Mouse (Mus musculus): ENCODE results near the gene Unc93b1. TPM values are rescaled to one million over a fixed set of nuclear protein-coding genes. Genes with fewer than 3 reads are reported as not detected.

Gene Unc93b1
- polyA plus RNA-seq, 1 experiment from 2014 or later = 40.0 TPM

- Histone ChIP-seq H3K4me3 (ENCODE audit: low read depth, low read length) (no peak overlapping the region), H3K9ac (replicated peaks; ENCODE audit: low read depth) (no peak overlapping the region), H3K36me3 (ENCODE audit: insufficient read depth, low read length) (no peaks in the 10 kb centered on the region), H3K4me1 (ENCODE audit: insufficient read depth, low read depth, low read length) (peaks cover 11% of the 10 kb centered on the region; the same call in 1 of the 2 replicates), H3K4me2 (replicated peaks; ENCODE audit: low read depth, low read length) (no peak overlapping the region), H3K27ac (ENCODE audit: low read length) (no peak overlapping the region), H3K27me3 (replicated peaks; ENCODE audit: insufficient read depth, low read length) (no peaks in the 10 kb centered on the region), H3K9me3 (ENCODE audit: low read length) (no peaks in the 10 kb centered on the region)
- TF ChIP-seq EP300 (IDR thresholded peaks at IDR 0.05) (no peak), CTCF (IDR thresholded peaks at IDR 0.05) (no peak)
- ATAC-seq = no peak
- DNase-seq (ENCODE audit: low spot score) = no peak
- WGBS = 87% methylated on average over 3 of the region's 3 CpGs
These were observed 57.0 kb downstream of the Unc93b1 start for GRCm38 (mm10) chr19:3991966-3992365.

DNA sequence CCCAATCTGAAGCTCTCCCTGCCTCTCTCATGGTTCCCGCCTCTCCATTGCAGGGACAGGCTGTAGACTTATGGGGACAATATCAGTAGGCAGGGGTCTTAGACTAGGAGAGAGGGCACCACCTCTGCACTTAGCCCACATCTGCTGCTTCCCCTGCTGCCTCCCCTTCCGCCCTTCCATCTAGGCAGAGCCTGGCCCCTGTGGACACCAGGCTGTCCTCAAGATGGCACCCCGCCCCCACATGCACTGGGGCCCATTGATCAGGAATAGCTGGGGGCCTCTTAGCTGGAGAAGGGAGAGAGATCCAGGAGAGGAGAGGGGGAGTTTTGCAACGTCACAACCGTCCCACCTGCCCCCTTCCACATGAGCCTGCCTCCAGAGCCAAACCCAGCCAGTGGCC, 57.4 kb downstream of the Unc93b1 start, which contains the start of gene Tbx10:
TSS of gene Tbx10 (plus strand) at position 337 of the 400 bp plus-strand sequence.
- TF ChIP-seq EP300 (IDR thresholded peaks at IDR 0.05) = no peak
- TF ChIP-seq CTCF (IDR thresholded peaks at IDR 0.05) = no peak
- Histone ChIP-seq H3K4me2 (replicated peaks; ENCODE audit: low read depth, low read length) (no peak within 1 kb of the TSS), H3K27me3 (replicated peaks; ENCODE audit: insufficient read depth, low read length) (no peaks in the 10 kb centered on the region), H3K4me3 (ENCODE audit: low read depth, low read length) (no peak within 1 kb of the TSS), H3K9me3 (ENCODE audit: low read length) (no peaks in the 10 kb centered on the region), H3K27ac (ENCODE audit: low read length) (no peak within 1 kb of the TSS), H3K4me1 (ENCODE audit: insufficient read depth, low read depth, low read length) (peaks cover 8% of the 10 kb centered on the region; the same call in 1 of the 2 replicates), H3K36me3 (ENCODE audit: insufficient read depth, low read length) (no peaks in the 10 kb centered on the region), H3K9ac (replicated peaks; ENCODE audit: low read depth) (no peak within 1 kb of the TSS)
- DNase-seq (ENCODE audit: low spot score) = no peak
- ATAC-seq = no peak
- 45% methylated on average over 5 of the region's 5 CpGs for WGBS

GRCm38 (mm10) chr19:3994932-3995331, 59.9 kb downstream of the Unc93b1 start:
- Histone ChIP-seq H3K4me3 (ENCODE audit: low read depth, low read length) (no peak overlapping the region), H3K36me3 (ENCODE audit: insufficient read depth, low read length) (no peaks in the 10 kb centered on the region), H3K27ac (ENCODE audit: low read length) (no peak overlapping the region), H3K9ac (replicated peaks; ENCODE audit: low read depth) (no peak overlapping the region), H3K4me2 (replicated peaks; ENCODE audit: low read depth, low read length) (no peak overlapping the region), H3K27me3 (replicated peaks; ENCODE audit: insufficient read depth, low read length) (no peaks in the 10 kb centered on the region), H3K9me3 (ENCODE audit: low read length) (no peaks in the 10 kb centered on the region), H3K4me1 (ENCODE audit: insufficient read depth, low read depth, low read length) (peaks cover 8% of the 10 kb centered on the region; the same call in 1 of the 2 replicates)
- no peak for ATAC-seq
- TF ChIP-seq CTCF (IDR thresholded peaks at IDR 0.05) = no peak
- no peak for TF ChIP-seq EP300 (IDR thresholded peaks at IDR 0.05)
- 46% methylated on average over 6 of the region's 6 CpGs for WGBS
- DNase-seq (ENCODE audit: low spot score) = no peak

DNA sequence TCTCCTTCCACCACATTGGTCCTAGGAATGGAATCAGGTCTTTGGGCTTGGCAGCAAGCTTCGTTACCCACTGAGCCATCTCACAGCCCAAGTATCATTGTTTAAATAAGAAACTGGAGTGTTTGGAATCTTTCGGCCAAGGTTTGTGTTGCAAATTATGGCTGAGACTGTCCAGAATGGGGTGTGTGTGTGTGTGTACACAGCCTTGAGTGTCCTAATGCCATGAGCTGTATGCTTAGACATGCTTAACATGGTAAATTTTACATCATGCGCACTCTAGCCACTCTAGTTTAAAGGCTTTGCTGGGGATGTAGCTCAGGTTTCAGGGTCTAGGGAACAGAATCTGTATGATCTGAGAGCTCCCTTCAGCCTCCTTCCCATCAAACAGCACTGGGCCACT, 60.5 kb downstream of the Unc93b1 start:
- no peaks in the 10 kb centered on the region for H3K36me3 ChIP-seq (ENCODE audit: insufficient read depth, low read length)
- H3K9me3 ChIP-seq (ENCODE audit: low read length) = no peaks in the 10 kb centered on the region
- H3K9ac ChIP-seq (replicated peaks; ENCODE audit: low read depth) = no peak overlapping the region
- ATAC-seq (peak; percentile 48), DNase-seq (ENCODE audit: low spot score) (peak; percentile 83)
- no peak overlapping the region for H3K4me2 ChIP-seq (replicated peaks; ENCODE audit: low read depth, low read length)
- H3K4me3 ChIP-seq (ENCODE audit: low read depth, low read length) = no peak overlapping the region
- peaks cover 8% of the 10 kb centered on the region; the same call in 1 of the 2 replicates for H3K4me1 ChIP-seq (ENCODE audit: insufficient read depth, low read depth, low read length)
- no peaks in the 10 kb centered on the region for H3K27me3 ChIP-seq (replicated peaks; ENCODE audit: insufficient read depth, low read length)
- WGBS = 53% methylated on average over 3 of the region's 3 CpGs
- peak; percentile 75 for TF ChIP-seq EP300 (IDR thresholded peaks at IDR 0.05)
- no peak for TF ChIP-seq CTCF (IDR thresholded peaks at IDR 0.05)
- 0 out of 2 replicates have a peak overlapping the region, but pooled peaks have one; percentile 51 for H3K27ac ChIP-seq (ENCODE audit: low read length)

DNA sequence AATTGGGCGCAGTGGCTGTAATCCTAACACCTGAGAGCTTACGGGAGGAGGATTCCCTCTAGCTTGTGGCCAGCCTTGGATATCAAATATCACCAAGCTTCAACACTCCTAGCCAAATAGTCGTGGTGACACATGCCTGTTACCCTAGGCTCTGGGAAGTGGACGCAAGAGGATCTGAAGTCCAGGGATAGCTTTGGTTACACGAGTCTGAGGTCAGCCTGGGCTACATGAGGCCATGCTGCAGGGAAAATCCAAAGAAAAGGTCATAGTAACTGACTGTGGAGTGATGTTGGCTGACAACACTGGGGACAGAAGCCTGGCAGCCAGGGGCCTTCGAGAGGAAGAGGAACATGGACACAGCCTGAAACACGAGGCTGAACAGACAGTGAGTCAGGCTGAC, 61.1 kb downstream of the Unc93b1 start:
- DNase-seq (ENCODE audit: low spot score) (no peak), ATAC-seq (no peak)
- Histone ChIP-seq H3K27ac (ENCODE audit: low read length) (0 out of 2 replicates have a peak overlapping the region, but pooled peaks have one; percentile 51), H3K4me2 (replicated peaks; ENCODE audit: low read depth, low read length) (no peak overlapping the region), H3K9ac (replicated peaks; ENCODE audit: low read depth) (no peak overlapping the region), H3K9me3 (ENCODE audit: low read length) (no peaks in the 10 kb centered on the region), H3K36me3 (ENCODE audit: insufficient read depth, low read length) (no peaks in the 10 kb centered on the region), H3K27me3 (replicated peaks; ENCODE audit: insufficient read depth, low read length) (no peaks in the 10 kb centered on the region), H3K4me3 (ENCODE audit: low read depth, low read length) (no peak overlapping the region), H3K4me1 (ENCODE audit: insufficient read depth, low read depth, low read length) (peaks cover 12% of the 10 kb centered on the region; the same call in 1 of the 2 replicates)
- no peak for TF ChIP-seq CTCF (IDR thresholded peaks at IDR 0.05)
- no peak for TF ChIP-seq EP300 (IDR thresholded peaks at IDR 0.05)
- 48% methylated on average over 7 of the region's 7 CpGs for WGBS

GRCm38 (mm10) chr19:3996747-3997146, 61.8 kb downstream of the Unc93b1 start:
- Histone ChIP-seq H3K36me3 (ENCODE audit: insufficient read depth, low read length) (no peaks in the 10 kb centered on the region), H3K4me3 (ENCODE audit: low read depth, low read length) (no peak overlapping the region), H3K4me1 (ENCODE audit: insufficient read depth, low read depth, low read length) (peaks cover 13% of the 10 kb centered on the region; the same call in 1 of the 2 replicates), H3K9me3 (ENCODE audit: low read length) (no peaks in the 10 kb centered on the region), H3K4me2 (replicated peaks; ENCODE audit: low read depth, low read length) (no peak overlapping the region), H3K27ac (ENCODE audit: low read length) (no peak overlapping the region), H3K27me3 (replicated peaks; ENCODE audit: insufficient read depth, low read length) (no peaks in the 10 kb centered on the region), H3K9ac (replicated peaks; ENCODE audit: low read depth) (no peak overlapping the region)
- ATAC-seq (no peak), DNase-seq (ENCODE audit: low spot score) (no peak)
- 80% methylated on average over 8 of the region's 8 CpGs for WGBS
- TF ChIP-seq EP300 (IDR thresholded peaks at IDR 0.05) (no peak), CTCF (IDR thresholded peaks at IDR 0.05) (no peak)
